8 mouse cellular contexts compared by ENCODE assay signal in the genomic region with DNA sequence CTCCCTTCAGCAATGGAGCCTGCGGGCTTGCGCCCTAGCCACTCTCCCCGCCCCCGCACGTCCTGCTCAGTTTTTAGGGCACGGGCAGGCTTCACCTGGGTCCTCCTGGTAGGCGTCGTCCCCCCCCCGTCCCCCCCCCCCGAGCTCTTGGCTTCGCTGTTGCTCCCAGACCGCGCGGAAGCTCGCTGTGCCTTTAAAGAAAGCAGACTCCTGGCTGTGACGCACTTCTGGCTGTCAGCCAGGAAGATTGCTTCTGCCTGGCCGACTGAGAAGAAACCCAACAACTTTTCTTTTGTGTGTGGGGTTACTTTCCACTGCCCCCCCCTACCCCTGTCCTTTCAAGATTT. TPM values are rescaled to one million over a fixed set of nuclear protein-coding genes. Genes with fewer than 3 reads are reported as not detected.
DNase-seq lines count a peak whose midpoint lies in the region; ATAC-seq lines count a peak whose summit lies in the region.

No protein-coding gene starts in this region.

- 0% methylated on average over 10 of the region's 17 CpGs for WGBS in heart, embryonic 11.5 days (ENCODE audit: insufficient replicate concordance)
- under 1% methylated on average over 17 of the region's 17 CpGs for WGBS in kidney, embryonic 15.5 days
- WGBS in limb, embryonic 15.5 days, result 0% methylated on average over 7 of the region's 17 CpGs
- 0% methylated on average over 13 of the region's 17 CpGs for WGBS in midbrain, embryonic 16.5 days

- peak; percentile 93 for DNase-seq in 3T3-L1 (ENCODE audit: low read depth, low spot score)
- DNase-seq in adrenal gland, adult 18-20 months (ENCODE audit: low spot score in 2 of 2), result peak; percentile 82 to 86
- peak; percentile 63 to 78 for DNase-seq in spleen, postnatal 14 days (ENCODE audit: low spot score in 2 of 2)

- H3K9me3 ChIP-seq in erythroblast, embryonic 14.5 days (ENCODE audit: control insufficient read depth, low read length), result no peaks in the 10 kb centered on the region
- H3K9me3 ChIP-seq in heart, embryonic 11.5 days (replicated peaks; ENCODE audit: control insufficient read depth, low read length), result no peaks in the 10 kb centered on the region
- no peaks in the 10 kb centered on the region for H3K9me3 ChIP-seq in kidney, embryonic 15.5 days (replicated peaks)
- H3K9me3 ChIP-seq in limb, embryonic 15.5 days, result no peaks in the 10 kb centered on the region
- no peaks in the 10 kb centered on the region for H3K9me3 ChIP-seq in midbrain, embryonic 16.5 days (replicated peaks; ENCODE audit: control insufficient read depth, low read length, poor library complexity, severe bottlenecking)

- H3K9ac ChIP-seq in heart, embryonic 11.5 days (ENCODE audit: low read depth, low read length), result peak overlapping the region; percentile 93
- H3K9ac ChIP-seq in kidney, embryonic 15.5 days, result peak overlapping the region; percentile 56
- peak overlapping the region; percentile 71 for H3K9ac ChIP-seq in limb, embryonic 15.5 days
- peak overlapping the region; percentile 94 for H3K9ac ChIP-seq in midbrain, embryonic 16.5 days (ENCODE audit: low read depth, low read length)

- peak; percentile 64 for ATAC-seq in heart, embryonic 11.5 days (replicated peaks; ENCODE audit: insufficient number of reproducible peaks, low FRiP score, low TSS enrichment)
- ATAC-seq in kidney, embryonic 15.5 days (replicated peaks; ENCODE audit: low FRiP score), result peak; percentile 79
- peak; percentile 78 for ATAC-seq in limb, embryonic 15.5 days (ENCODE audit: insufficient number of reproducible peaks, low FRiP score, low TSS enrichment, low read depth)
- peak; percentile 81 for ATAC-seq in midbrain, embryonic 16.5 days

- H3K4me1 ChIP-seq in erythroblast, embryonic 14.5 days (ENCODE audit: control insufficient read depth), result peaks cover 73% of the 10 kb centered on the region
- peaks cover 30% of the 10 kb centered on the region for H3K4me1 ChIP-seq in heart, embryonic 11.5 days (ENCODE audit: control insufficient read depth, insufficient read depth, low read length)
- peaks cover 57% of the 10 kb centered on the region for H3K4me1 ChIP-seq in kidney, embryonic 15.5 days
- H3K4me1 ChIP-seq in limb, embryonic 15.5 days, result peaks cover 51% of the 10 kb centered on the region
- H3K4me1 ChIP-seq in midbrain, embryonic 16.5 days (ENCODE audit: control insufficient read depth, insufficient read depth, low read length), result peaks cover 36% of the 10 kb centered on the region

- H3K27me3 ChIP-seq in erythroblast, embryonic 14.5 days (ENCODE audit: control insufficient read depth), result no peaks in the 10 kb centered on the region
- H3K27me3 ChIP-seq in heart, embryonic 11.5 days (ENCODE audit: control insufficient read depth, insufficient read depth, low read length), result no peaks in the 10 kb centered on the region
- no peaks in the 10 kb centered on the region for H3K27me3 ChIP-seq in kidney, embryonic 15.5 days
- no peaks in the 10 kb centered on the region for H3K27me3 ChIP-seq in limb, embryonic 15.5 days
- no peaks in the 10 kb centered on the region for H3K27me3 ChIP-seq in midbrain, embryonic 16.5 days (ENCODE audit: control insufficient read depth, insufficient read depth, low read depth, low read length)

- peak overlapping the region; percentile 77 for H3K4me3 ChIP-seq in erythroblast, embryonic 14.5 days (replicated peaks)
- peak overlapping the region; percentile 74 for H3K4me3 ChIP-seq in heart, embryonic 11.5 days (ENCODE audit: low read depth, low read length)
- peak overlapping the region; percentile 54 for H3K4me3 ChIP-seq in kidney, embryonic 15.5 days (replicated peaks)
- peak overlapping the region; percentile 79 for H3K4me3 ChIP-seq in limb, embryonic 15.5 days
- peak overlapping the region; percentile 71 for H3K4me3 ChIP-seq in midbrain, embryonic 16.5 days (ENCODE audit: low read depth, low read length)

- peaks cover 21% of the 10 kb centered on the region for H3K36me3 ChIP-seq in erythroblast, embryonic 14.5 days (ENCODE audit: control insufficient read depth)
- no peaks in the 10 kb centered on the region for H3K36me3 ChIP-seq in heart, embryonic 11.5 days (ENCODE audit: control insufficient read depth, insufficient read depth, low read length)
- H3K36me3 ChIP-seq in kidney, embryonic 15.5 days, result no peaks in the 10 kb centered on the region
- H3K36me3 ChIP-seq in limb, embryonic 15.5 days, result no peaks in the 10 kb centered on the region
- no peaks in the 10 kb centered on the region for H3K36me3 ChIP-seq in midbrain, embryonic 16.5 days (ENCODE audit: control insufficient read depth, insufficient read depth, low read length)

- H3K4me2 ChIP-seq in heart, embryonic 11.5 days, result peak overlapping the region; percentile 93
- H3K4me2 ChIP-seq in kidney, embryonic 15.5 days, result peak overlapping the region; percentile 84
- H3K4me2 ChIP-seq in limb, embryonic 15.5 days, result peak overlapping the region; percentile 78
- H3K4me2 ChIP-seq in midbrain, embryonic 16.5 days (ENCODE audit: low read length), result peak overlapping the region; percentile 59

- peak overlapping the region; percentile 99 for H3K27ac ChIP-seq in heart, embryonic 11.5 days (ENCODE audit: low read depth, low read length)
- peak overlapping the region; percentile 96 for H3K27ac ChIP-seq in kidney, embryonic 15.5 days
- H3K27ac ChIP-seq in limb, embryonic 15.5 days, result peak overlapping the region; percentile 100
- H3K27ac ChIP-seq in midbrain, embryonic 16.5 days (ENCODE audit: low read length), result peak overlapping the region; percentile 100

RNA-seq across cellular contexts. Expression of gene Numa1, which starts 36.5 kb away (rescaled TPM):
- 100 to 1,000 TPM; 141 to 160 TPM for total RNA-seq in adrenal gland, adult 18-20 months (2021)
- 19.8 and 24.7 TPM in 2 replicates for polyA plus RNA-seq in erythroblast, embryonic 14.5 days (2012)
- 58.0 and 64.1 TPM in 2 replicates for polyA plus RNA-seq in heart, embryonic 11.5 days (2014; fragmentation: Nextera tagmentation; extraction: Ambion mirVana)
- polyA plus RNA-seq in kidney, embryonic 15.5 days (2015; fragmentation: Nextera tagmentation; extraction: Ambion mirVana), result 70.1 and 73.5 TPM in 2 replicates
- polyA plus RNA-seq in limb, embryonic 15.5 days (2015; fragmentation: Nextera tagmentation; extraction: Ambion mirVana), result 66.2 and 72.9 TPM in 2 replicates
- polyA plus RNA-seq in midbrain, embryonic 16.5 days (2015; fragmentation: Nextera tagmentation; extraction: Ambion mirVana), result 37.8 and 47.3 TPM in 2 replicates

RNA-seq across cellular contexts. Expression of gene Lrrc51, which starts 36.7 kb away (rescaled TPM):
- 10 to 100 TPM; 12.2 to 13.9 TPM for total RNA-seq in adrenal gland, adult 18-20 months (2021)
- polyA plus RNA-seq in erythroblast, embryonic 14.5 days (2012), result not detected in 2 replicates
- polyA plus RNA-seq in heart, embryonic 11.5 days (2014; fragmentation: Nextera tagmentation; extraction: Ambion mirVana), result 5.3 and 6.5 TPM in 2 replicates
- polyA plus RNA-seq in kidney, embryonic 15.5 days (2015; fragmentation: Nextera tagmentation; extraction: Ambion mirVana), result 9.2 and 9.9 TPM in 2 replicates
- polyA plus RNA-seq in limb, embryonic 15.5 days (2015; fragmentation: Nextera tagmentation; extraction: Ambion mirVana), result 8.8 and 11.5 TPM in 2 replicates
- polyA plus RNA-seq in midbrain, embryonic 16.5 days (2015; fragmentation: Nextera tagmentation; extraction: Ambion mirVana), result 11.6 and 13.4 TPM in 2 replicates

RNA-seq across cellular contexts. Expression of gene Il18bp, which starts 48.1 kb away (rescaled TPM):
- 10 to 100 TPM in 1 of 2 experiments, 1 to 10 TPM in 1; 8.4 to 12.5 TPM for total RNA-seq in adrenal gland, adult 18-20 months (2021)
- 0.67 and 1.0 TPM in 2 replicates for polyA plus RNA-seq in erythroblast, embryonic 14.5 days (2012)
- polyA plus RNA-seq in heart, embryonic 11.5 days (2014; fragmentation: Nextera tagmentation; extraction: Ambion mirVana), result 1.4 and 1.7 TPM in 2 replicates
- polyA plus RNA-seq in kidney, embryonic 15.5 days (2015; fragmentation: Nextera tagmentation; extraction: Ambion mirVana), result 2.5 and 3.0 TPM in 2 replicates
- polyA plus RNA-seq in limb, embryonic 15.5 days (2015; fragmentation: Nextera tagmentation; extraction: Ambion mirVana), result 1.9 and 2.4 TPM in 2 replicates
- 4.1 and 4.9 TPM in 2 replicates for polyA plus RNA-seq in midbrain, embryonic 16.5 days (2015; fragmentation: Nextera tagmentation; extraction: Ambion mirVana)

Comparison
In these comparisons a context has a peak if more than half of its experiments do, and no peak if none do; other contexts are left out.
1. Peak in every context shown above with its lines: DNase-seq, ATAC-seq, H3K4me3 ChIP-seq and H3K27ac ChIP-seq.